Mouse (Mus musculus): ENCODE measurements around the gene Aven.
"Not testable (repeated sequence)": the region's sequence is repeated elsewhere in the genome, so short reads cannot be mapped to it uniquely, and the experiment has no call there.

Aven gene

DNA sequence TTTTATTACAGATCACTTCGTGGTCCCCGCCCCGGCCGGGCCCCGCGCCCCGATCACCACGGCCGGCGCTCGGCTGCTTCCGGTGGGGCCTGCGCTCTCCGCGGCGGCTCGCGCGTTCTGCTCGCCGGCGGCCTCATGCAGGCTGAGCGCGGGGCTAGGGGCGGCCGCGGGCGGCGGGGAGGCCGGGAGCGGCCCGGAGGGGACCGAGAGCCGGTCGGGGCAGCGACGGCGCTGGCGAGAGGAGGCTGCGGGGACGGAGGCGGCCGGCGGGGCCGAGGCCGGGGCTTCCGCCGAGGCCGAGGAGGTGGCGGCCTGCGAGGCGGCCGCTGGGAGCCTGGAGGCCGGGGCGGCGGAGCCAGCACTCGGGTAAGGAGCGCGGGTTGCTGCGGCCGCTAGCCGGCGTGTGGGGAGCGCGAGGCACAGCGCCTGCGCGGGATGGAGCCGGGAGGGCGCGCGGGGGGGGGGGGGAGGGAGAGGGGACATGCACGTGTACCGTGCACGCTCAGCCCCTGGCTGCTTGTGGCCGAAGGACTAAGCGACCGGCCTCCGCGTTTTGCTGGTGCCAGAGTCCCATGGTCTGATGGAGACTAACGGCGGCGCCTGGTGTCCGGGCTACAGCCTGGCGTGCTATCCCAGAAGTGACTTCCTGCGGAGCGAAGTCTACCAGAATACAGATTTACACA, at the start of gene Aven:
Gene Aven (plus strand): TSS at position 109 of the 683 bp plus-strand sequence.
- peak; percentile 90 for DNase-seq (ENCODE audit: low spot score)

DNA sequence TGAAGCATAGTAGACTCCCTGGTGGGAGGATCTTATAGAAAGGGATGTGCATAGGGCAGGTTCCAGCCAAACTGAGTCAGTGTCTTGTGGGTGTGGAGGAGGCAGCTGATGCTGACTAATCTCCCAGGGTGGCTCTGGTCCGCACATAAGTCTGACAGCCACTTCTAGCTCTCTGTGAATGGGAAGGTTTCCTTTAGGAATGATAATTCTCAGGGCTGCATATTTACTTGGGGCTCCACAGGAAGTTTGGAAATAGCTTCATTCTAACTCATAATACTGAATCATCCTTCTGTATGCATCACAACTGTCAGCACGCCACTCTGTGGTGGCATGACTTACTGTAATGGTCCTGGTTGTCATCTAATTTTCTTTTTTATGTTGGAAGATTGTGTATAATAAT, 49.3 kb upstream of the Aven start:
- no peak for DNase-seq (ENCODE audit: low spot score)

DNA sequence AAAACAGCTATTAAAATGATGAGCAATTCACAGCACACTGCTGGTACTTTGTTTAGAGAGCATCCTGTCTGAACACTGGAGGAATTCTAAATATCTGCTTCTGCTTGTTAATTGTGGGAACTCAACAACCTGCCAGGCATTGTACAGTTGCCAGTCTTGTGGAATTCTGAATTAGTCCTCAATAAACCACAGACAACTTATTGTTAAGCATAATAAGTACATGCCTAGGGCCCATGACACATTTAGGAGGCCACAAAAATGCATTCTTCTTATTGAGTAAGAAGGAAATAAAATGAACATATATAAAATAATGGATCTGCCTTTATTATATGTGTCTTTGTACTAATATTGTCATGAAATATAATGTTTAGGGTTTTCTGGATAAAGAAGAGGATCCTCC, 47.3 kb upstream of the Aven start:
- DNase-seq (ENCODE audit: low spot score), result no peak

DNA sequence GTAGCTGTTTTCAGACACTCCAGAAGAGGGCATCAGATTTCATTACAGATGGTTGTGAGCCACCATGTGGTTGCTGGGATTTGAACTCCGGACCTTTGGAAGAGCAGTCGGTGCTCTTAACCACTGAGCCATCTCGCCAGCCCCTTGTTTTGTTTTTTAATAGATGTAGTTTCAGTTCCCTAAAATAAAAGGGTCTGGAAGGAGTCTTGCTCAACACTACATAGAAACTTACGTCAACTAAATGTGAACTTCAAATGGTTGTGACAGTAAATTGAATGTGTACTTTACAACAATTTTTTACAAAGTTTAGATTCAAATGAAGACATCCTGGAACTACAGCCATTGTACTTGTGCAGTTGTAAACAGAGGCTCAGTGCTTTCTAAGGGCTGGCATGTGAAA, 44.7 kb upstream of the Aven start:
- DNase-seq (ENCODE audit: low spot score), result not testable (repeated sequence)

DNA sequence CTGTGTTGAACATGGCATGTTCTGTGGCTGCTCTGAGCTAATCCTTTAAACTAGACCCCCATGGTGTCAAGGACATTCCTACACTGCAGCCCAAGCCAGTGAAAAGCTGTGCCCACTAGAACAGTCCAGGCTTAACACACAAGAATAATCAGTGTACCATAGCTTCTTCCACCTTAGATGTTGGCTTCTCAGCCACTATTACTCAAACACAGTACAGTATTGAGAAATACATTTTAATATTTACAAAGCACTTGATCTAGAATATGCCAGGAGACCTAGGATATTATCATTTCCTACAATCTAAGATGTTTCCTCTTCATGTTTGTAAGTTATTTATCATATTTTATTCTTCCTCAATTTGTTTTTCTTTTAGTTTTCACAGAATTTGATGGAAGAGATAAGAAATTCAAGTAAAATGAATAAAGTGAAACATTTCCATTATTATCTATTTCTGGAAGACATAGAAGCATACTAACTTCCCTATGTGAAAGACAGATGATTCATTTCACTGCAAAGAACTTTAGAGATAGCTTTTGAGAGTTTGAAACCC, 44.2 kb upstream of the Aven start:
- no peak for DNase-seq (ENCODE audit: low spot score)

DNA sequence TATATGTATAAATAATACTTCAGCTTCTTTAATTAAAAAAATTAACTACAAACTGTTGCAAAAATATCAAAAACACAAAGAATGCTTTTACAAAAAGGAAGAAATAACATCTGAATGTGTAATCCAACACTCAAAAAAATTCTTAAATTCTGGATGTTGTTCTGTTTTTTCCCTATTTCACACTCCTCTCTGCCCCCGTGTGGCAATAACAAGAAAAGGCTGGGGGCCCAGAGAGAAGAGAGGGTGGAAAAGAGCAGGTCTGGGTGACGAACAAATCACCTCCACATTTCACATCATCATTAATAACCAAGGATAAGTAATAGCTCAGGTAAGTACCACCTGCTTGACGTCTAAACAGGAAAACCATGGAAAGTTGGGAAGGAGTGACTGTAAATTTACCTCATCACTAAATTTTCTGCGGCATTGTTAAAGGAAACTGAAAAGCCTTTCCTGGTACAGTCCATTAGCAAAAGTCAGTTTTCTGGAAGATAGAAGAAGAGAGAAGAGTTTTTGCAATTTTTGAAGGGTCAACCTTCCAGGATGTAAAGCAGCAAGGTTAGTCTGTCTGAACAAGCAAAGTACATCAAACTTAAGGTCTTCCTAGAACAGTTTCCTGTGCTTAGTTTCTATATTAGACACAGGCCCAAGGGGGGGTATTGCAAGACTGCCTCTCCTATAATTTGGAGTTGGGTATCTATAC, 43.0 kb upstream of the Aven start:
- DNase-seq (ENCODE audit: low spot score), result peak; percentile 15

DNA sequence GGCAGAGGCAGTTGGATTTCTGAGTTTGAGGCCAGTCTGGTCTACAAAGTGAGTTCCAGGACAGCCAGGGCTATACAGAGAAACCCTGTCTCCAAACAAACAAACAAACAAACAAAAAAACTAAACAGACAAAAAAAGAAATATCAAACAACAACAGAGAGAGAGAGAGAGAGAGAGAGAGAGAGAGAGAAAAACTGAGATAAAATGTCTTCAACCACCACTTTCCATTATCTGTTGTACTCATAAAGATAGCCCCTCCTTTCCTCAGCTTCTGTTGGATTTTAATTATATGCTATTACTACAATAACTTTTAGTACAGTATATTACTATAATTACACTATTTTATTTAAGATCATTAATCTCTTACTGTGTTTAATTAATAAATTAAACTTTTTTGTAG, 40.3 kb upstream of the Aven start:
- not testable (repeated sequence) for DNase-seq (ENCODE audit: low spot score)

DNA sequence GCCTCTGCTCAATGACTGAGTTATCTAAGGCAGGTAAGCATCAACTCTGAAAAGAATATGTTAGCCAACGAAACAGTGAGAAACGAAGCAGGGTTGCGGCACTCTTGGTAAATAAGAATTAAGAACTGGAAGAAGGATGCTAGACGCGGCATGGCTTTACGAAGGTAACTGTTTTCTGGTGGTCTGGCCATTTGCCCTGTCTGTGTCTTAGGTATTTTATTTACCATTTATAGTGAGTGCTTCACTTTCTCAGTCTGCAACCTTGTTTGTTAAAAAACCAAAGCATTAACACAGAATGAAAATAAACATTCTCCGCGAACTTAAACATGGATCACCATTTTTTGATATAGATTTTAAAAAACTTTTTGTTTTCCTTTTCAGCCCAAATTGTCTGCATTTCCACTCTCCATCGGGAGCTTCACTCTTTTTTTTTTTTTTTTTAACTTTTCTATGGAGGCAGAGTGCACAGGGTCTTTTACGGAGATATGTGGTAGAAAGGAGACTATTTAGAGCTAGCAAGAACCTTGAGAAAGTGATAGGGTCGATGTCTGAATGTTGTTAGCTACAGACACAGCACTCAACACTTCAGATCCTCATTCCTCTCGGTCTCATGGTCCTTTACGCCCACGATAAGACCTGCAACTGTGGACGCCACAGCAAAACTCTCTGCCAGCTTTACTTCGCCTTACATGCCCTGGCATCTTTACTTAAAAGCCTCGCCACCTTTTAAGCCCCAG, 38.5 kb upstream of the Aven start:
- peak; percentile 11 for DNase-seq (ENCODE audit: low spot score)

DNA sequence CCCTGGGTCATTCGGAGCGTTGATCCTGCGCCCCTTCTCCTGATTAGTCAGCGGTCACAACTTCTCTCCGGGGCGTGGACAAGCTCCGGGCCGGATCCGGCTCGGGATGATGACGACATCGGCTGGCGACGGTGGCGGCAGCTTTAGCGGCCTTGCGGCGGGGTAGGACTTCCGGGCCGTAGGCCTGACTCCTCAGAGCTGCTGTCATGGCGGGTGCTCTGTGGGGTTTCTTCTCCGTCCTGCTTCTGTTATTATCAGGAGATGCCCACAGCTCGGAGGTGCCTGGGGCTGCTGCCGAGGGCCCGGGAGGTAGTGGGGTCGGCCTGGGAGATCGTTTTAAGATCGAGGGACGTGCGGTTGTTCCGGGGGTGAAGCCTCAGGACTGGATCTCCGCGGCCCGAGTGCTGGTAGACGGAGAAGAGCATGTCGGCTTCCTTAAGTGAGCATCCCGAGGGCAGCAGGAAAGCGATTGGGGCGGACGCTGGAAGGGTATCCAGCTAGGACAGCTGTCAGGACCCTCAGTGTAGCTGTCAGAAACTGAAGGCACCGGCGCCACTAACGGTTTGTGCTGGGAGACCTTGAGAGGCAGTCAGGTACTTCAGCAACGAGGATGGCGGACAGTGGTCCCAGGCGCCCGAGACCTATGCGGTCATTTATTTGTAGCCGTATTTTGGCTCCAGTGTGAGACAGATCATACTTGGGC, 37.8 kb upstream of the Aven start, which contains the start of gene Emc7:
Gene Emc7 (plus strand): TSS at position 136 of the 703 bp plus-strand sequence.
- peak; percentile 97 for DNase-seq (ENCODE audit: low spot score)

DNA sequence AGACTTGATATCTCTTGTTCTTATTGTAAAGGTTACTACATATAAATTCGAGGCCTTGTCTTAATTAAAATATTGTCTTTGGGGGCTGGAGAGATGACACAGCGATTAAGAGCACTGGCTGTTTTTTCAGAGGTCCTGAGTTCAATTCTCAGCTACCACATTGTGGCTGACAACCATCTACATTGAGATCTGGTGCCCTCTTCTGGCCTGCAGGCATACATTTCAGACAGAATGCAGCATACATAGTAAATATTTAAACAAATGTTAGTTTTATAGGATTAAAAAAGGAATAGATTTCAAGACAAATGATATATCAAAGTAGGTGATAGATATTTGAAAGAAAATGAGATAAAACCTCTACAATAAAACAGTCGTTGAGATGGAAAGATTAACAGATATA, 32.2 kb upstream of the Aven start:
- DNase-seq (ENCODE audit: low spot score), result no peak

DNA sequence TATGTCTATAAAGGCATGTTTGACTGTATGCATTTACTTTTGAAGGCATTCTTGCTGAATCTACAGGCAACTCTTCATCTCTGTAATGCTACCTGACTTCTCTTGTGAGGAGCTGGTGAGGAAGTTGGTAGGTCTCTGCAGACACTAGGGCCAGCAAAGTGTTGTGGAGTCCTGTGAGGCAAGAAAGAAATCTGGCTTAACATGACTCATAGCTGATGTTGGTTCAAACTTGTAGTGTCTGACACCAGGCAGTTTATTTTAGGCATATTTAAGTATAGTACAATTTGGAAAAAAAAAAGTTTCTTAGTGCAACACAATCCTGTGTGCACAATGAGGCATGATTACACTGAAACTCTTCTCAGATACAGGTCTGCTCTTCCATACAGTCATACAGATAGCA, 23.2 kb upstream of the Aven start:
- no peak for DNase-seq (ENCODE audit: low spot score)

DNA sequence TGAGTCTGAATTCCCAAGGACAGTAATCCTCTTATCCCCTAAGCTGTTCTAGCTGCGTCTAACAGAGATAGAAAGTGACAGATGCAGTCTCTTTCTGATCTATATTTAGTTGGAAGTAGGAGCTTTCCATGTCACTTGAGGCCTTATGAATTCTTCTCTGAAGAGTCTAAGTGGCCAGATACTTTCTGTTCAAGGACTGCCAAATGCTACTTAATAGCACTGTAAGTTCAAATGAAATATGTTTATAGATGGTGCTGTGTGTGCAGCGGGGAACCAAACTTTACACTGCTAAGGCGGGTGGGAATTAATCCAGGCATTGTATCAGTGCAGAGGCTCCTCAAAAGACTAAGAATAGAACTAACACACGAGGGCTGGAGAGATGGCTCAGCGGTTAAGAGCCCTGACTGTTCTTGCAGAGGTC, 21.8 kb upstream of the Aven start:
- no peak for DNase-seq (ENCODE audit: low spot score)

DNA sequence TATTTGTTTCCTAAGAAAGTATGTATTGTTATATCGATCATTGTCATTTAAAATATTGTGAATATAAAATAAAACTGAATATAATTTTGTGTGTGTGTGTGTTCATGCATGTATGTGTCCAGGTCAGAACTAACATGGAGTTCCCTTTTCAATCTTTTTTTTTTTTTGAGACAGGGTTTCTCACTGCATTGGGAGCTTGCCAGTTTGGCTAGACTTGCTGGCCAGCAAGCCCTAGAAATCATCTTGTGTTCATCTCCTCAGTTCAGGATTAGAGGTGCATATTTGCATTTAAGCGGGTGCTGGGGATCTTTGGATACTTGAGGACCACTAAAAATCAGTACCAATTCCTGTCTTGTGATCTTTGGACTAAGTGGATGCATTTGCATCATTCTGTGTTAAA, 20.7 kb upstream of the Aven start:
- no peak for DNase-seq (ENCODE audit: low spot score)

DNA sequence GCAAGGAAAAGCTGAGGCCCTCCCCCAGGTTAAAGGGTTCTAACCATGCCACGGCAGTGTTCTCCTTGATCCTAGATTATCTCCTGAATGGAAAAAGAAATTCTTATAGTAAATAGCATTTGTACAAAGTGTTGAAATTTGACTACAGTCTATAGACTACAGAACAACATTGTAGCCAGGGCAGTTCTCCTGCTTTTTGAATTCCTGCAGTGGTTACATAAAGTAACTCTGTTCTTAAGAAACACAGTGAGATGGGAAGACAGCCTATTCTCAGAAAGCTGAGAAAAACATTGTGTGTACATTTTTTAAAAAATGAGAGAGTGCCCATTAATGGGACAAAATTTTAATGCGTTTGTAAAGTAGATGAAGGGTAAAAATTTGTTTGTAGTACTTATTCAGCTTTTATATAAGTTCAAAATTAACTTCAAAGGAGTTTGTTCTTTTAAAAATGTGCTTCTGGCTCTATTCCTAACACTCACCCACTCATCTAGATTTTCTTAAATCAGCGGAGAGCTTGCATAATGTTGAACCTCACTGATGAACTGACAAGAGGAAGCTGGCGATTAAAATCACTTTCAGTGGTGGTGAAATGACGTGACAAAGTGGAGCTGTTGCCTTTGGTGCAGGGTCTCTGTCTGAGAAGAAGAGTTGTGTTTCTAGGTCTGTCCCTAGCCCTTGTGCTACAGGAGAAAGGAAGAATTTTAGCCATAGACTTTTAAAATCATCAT, 17.6 kb upstream of the Aven start:
- no peak for DNase-seq (ENCODE audit: low spot score)

DNA sequence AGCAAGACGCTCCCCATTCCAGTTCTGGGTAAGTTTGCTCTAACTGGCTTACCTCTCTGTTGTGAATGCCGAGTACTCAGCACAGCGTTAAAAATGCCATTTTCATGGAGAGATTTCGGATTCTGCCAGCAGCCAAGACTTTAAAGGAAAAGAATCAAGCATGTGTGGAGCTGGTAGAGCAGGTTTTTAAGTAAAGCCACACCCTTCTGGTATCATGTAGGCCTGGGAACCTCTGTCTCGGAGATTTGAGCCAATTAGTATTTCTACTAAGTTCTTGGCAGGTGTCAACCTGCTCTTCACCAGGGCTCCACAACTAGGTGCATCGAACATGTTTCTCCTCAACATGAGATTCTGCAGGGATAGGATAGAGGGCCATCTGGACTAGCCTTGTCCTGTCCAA, 16.2 kb upstream of the Aven start:
- no peak for DNase-seq (ENCODE audit: low spot score)

DNA sequence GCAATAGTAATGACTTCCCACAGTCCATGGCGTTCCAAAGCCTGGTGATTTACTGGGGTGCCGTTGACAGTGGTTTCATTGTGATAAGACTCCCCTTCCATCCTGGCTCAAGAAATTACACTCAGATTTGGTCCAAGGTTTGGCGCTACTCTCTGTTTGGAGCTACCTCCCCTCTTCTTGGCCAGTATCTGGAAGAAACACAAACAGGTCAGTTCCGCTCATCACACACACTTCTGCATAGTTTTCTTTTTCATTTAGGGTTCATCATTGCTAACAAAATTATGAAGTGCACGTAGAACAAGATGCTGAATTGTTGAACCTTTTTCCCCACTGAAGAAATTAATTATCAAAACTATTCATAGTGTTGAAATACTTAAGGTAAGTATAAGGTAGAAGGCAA, 12.1 kb upstream of the Aven start, which contains the start of gene Chrm5:
Gene Chrm5 (minus strand): TSS at position 101 of the 400 bp plus-strand sequence.
- DNase-seq (ENCODE audit: low spot score), result no peak

DNA sequence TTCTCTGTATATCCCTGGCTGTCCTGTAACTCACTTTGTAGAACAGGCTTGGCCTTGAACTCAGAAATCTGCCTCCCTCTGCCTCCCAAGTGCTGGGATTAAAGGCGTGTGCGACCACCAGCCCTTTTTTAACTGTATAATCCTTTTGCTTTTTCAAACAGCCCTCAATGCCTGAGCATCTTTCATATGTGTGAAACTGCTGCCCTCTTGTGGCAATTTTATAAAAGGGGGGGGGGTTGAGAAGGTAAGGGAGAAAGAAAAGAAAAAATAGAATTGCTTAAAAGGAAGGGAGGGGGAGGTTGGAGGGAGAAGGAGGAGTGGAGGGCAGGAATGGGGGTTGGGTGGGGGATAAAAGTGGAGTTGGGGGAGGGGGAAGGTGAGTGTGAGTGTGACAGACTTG, 11.2 kb upstream of the Aven start:
- peak; percentile 52 for DNase-seq (ENCODE audit: low spot score)

DNA sequence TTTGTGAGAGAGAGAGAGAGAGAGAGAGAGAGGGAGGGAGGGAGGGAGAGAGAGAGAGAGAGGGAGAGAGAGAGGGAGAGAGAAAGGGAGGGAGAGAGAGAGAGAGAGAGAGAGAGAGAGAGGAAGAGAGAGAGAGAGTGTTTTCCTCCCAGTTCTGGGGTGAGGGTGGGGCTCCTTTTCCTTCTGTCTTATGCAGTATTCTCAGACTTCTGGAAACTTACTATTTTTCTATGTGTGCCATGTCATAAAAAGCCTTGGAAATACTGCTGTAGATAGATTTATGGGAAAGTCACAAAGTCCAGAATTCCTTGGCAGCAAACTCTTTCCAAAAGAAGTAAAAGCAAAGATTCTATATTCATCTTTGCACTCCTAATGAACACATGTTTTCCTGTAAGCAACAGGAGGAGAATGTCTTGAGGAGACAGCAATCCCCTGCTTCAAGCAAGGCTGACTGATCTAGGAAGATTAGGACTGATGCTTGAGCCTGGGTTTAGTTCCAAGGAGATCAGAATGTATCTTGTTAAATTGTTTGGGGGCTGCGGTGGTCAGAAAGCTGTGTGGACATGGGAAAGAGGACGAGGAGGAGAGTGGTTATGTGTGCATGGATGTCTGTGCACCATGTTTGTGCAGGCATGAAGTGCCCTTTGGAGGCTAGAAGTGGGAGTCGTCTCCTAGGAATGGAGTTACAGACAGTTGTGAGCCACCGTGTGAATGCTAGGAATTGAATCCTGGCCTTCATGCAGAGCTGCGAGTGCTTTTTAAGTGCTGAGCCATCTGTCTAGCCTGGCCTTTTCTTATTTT, 10.0 kb upstream of the Aven start:
- no peak for DNase-seq (ENCODE audit: low spot score)

DNA sequence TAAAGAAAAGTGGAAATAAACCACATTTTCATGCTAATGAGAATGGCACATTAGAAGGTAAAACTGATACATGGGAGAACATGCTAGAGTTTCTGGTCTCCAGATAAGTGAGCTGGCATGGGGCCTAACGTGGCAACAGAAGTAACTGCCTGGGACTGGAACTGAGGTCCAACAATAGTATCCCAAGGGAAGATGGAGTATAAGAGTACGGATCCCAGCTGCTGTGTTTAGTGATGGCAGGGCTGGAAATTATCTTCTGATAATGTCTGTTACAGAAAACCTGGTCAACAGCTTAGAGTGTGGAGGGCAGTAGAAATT, 9.5 kb upstream of the Aven start:
- DNase-seq (ENCODE audit: low spot score), result no peak

DNA sequence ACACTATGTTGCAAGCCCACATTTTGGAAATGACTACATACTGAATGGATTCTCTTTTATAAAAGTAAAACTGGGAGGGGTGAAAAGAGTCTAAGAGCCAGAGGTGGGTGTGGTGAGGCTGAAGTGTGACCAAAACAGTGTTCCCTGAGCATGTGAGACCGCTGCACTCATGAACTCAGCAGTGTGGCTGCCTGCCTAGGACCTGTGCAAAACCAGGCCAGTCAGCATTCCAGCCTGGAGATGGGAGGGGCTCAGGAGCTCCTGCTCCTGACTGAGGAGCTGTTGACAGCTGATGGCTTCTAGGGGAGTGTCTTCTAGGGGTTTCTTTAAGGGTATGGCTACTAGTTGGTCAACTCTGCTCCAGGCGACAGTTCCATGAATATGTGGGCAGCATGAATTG, 7.9 kb upstream of the Aven start:
- no peak for DNase-seq (ENCODE audit: low spot score)

All from MN1 (cell line).